Mouse (Mus musculus): Measurements from ENCODE around the gene Tmod3.
"Not testable (repeated sequence)": the region's sequence is repeated elsewhere in the genome, so short reads cannot be mapped to it uniquely, and the experiment has no call there.

Gene Tmod3

DNA sequence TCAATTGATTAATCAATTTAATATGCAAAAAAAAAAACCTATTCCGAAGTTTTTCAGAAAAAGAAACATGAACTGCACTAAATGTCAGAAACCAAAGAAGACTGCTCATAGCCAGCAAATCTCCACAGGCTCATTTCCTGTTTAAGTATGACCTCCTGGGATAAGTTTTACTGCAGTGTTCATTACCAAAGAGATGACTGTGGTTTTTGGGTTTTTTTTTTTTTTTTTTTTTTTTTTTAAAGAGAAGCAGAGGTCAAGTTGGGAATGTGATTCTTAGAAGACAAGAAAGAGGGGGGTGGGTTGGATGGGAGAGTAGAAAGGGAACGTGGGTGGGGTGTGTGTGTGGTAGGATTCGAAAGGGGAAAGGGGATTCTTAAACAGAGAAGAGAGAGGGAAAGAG is 1.1 kb downstream of the Tmod3 start:
- no peak for DNase-seq (ENCODE audit: low spot score in 2 of 2)

DNA sequence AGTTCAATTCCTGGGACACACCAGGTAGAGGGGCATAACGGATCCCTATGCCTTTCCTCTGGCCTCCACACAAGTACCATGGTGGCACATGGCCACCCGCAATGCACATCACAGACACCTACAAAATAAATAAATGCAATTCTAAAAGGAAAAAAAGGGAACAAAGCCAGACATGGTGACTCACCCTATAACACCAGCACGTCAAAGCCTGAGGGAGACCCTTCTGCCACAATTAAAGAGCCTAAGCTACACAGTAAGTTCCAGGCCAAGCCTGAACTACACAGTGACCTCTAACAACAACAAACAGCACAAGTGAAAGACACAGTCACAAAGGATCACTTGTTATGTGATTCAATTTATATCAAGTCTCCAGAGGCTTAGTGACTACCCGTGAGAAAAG is 5.7 kb downstream of the Tmod3 start:
- DNase-seq (ENCODE audit: low spot score in 2 of 2), result no peak

DNA sequence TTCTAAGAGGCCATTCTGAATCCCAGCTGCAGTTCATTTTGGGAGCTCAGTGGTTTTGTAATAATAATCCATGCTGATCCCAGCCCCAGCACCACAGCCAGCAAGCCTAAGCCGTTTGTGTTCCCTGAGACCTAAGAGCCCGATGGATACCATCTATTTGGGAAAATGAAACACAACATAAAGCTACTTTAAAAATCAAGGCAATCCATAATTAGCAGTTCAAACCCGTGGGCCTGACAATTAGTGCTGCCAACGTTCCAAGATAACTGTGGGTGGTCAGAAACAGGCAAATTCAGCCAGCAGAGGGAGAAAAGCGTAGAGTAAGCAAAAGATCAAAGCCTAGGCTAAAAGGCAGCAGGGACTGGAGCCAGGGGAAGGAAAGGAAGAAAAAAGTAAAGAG is 8.1 kb downstream of the Tmod3 start:
- DNase-seq (ENCODE audit: low spot score in 2 of 2), result no peak

DNA sequence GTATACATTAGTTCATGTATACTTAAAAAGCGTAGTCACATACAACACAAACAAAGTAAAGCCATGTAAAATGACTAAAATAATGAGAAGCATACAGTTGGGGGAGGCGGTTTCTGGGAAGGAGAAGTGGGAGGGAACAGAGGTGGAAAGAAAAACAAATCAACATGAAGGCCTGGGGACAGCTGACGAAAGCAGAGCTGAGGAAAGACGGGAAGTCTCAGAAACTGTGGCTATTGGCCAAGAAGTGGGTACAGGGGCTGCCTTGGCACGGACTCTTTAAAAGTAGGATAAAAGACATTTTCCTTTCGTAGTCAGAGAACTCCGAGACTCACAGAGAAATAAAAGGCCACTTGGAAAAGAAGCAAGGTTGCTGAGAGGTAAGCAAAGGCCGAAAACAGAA is 10.4 kb downstream of the Tmod3 start:
- DNase-seq (ENCODE audit: low spot score in 2 of 2), result no peak

DNA sequence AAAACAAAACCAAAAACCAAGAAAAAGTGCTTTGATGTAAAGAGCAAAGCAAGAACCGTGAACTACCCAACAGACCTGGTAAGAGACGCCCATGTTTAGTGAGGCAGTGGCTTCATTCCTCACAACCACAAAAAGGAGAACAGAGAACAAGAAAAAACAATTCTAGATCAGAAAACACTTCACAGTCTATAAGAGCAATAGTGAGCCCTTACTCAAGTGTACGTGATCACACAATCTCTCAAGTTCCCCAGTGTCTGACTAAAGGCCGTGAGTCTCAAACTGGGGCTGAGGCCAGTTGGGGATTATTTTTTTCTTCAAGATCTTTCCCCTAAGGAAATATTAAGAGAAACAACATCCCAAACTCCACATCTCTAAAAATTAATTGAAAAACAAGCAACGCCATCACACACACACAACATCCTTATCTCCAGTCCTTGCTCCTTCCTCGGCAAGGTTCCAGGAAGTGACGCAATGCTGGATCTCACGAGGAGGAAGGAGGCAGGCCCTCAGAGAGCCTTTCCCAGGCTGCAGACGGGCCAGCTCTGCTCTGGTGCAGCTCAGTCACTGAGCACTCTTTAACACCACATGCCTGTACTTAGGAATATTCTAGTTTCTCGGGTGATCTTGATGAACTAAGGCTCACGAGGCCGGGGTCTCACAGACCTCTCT is 12.4 kb downstream of the Tmod3 start:
- DNase-seq (ENCODE audit: low spot score in 2 of 2), result no peak

DNA sequence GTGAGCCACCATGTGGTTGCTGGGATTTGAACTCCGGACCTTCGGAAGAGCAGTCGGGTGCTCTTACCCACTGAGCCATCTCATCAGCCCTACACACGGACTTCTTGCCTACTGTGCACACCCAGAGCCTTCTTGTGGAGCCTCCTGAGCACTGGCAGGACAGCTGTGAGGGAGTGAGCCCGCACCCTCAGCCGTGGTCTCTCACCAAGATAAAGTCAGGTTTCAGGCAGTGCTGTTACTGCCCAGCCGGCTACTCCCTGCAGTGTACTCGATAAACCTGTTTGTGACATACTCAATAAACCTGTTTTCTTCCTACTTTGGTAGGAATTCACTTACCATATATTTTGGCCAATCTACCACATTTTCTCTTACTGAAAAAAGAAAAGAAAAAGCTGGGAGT is 13.9 kb downstream of the Tmod3 start:
- no peak for DNase-seq (ENCODE audit: low spot score in 2 of 2)

DNA sequence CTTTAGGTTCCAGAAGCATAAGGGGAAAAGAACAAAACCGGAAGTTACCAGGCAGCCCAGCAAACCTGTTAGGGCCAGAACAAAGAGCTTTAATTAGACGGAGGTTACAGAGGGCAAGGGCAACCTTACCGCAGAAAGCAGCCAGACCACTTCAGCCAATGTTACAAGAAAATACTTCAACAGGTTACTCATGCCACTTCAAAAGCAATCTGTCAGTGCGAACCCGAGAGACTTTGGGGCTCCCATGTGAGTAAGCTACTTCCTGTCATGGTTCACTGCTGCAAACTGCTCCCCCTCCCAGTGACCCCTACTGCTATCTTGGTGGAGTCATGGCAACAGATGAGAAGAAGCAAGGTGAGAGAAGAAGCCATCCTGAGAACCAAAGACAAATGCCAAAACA is 18.0 kb downstream of the Tmod3 start:
- no peak for DNase-seq (ENCODE audit: low spot score in 2 of 2)

DNA sequence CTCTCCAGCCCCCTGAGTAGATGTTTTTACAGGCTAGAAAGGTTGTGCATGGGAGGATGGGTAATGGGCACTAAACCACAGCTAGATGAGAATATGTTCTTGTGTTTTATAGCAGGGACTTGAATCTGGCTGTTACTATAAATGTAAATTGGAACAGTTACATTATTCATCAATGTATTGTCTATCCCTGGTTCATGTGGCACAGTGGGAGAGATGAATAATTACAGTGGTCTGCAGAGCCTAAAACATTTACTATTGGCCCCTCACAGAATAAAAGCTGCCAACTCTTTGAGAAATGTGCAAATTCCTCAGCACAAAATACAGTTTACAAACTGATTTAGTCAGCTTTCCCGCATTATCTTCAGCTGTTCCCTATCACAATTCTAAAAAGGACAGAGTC is 23.0 kb downstream of the Tmod3 start:
- no peak for DNase-seq (ENCODE audit: low spot score in 2 of 2)

DNA sequence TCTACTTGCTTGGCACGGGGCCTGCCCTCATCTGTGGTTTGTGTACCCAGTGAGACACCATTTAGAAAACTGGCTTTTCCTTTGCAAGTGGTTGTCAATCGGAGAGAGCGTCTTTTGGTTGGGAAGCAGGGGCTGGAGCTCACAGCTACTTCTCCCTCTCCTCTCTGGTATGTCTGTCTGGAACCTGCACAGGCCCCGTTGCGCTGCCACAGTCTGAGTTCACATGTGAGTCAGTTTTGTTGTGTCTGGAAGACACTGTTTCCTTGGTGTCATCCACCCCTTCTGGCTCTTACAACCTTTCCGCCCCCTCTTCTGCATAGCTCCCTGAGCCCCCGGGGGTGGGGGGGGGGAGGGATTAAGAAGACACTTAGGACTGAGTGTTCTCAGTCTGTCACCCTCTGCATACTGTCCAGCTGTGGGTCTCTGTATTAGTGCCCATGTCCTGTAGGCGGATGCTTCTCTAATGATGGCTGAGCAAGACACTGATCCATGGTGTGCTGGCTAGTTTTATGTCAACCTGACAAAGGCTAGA is 25.0 kb downstream of the Tmod3 start:
- DNase-seq (ENCODE audit: low spot score in 2 of 2), result no peak

DNA sequence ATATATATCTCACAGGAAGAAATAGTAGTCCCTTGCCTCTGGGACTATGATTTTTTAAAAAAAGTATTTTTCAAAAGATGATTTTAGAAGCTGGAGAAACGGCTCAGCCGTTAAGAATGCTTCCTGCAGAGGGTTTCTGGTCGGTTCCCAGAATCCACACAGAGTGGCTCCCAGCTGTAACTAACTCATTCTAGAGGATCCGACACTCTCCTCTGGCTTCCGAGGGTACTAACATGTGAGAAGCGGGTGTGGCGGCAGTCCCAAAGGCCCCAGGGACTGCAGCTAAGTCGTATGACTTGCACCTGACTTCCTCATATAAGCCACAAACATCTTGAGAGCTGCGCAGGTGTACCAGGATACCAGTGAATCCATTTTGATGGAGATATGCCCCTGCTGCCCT is 26.5 kb downstream of the Tmod3 start:
- DNase-seq (ENCODE audit: low spot score in 2 of 2), result not testable (repeated sequence)

DNA sequence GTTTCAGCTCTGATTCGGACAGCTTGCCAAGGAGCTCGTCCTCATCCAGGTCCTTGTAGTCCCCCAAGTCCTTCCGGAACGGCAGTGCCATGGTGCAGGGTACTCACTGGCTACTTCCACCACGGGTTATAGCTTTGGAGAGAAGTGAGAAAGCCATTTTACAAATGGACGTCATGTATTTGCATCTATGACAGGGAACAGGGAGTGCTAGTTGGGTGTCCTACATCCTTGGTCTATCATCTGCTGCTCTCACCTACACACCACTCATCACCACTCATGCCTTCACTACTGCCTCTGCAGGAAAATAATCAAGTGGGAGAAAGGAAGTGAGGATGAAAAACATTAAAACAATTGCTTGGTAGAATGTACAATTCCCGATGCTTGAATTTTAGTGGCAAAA is 27.0 kb downstream of the Tmod3 start:
- DNase-seq (ENCODE audit: low spot score in 2 of 2), result no peak

DNA sequence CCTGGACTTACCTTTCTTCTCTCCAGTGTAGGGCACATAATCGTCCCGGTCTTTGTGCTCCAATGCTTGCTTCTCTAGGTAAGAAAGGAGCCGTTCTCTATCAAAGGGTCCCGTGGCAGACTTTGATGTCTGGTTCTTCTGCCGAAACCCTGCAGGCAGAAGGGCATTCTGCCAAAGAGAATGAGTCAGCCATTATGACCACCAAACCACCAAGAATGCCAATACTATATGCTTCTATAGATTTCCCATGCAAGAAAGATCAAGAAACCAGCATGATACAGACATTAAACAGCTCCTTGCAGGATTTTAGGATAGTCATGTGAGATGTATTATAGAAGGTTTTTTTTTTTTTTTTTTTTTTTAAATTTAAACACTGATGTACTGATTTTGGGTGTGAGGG is 30.1 kb downstream of the Tmod3 start:
- DNase-seq (ENCODE audit: low spot score in 2 of 2), result no peak

DNA sequence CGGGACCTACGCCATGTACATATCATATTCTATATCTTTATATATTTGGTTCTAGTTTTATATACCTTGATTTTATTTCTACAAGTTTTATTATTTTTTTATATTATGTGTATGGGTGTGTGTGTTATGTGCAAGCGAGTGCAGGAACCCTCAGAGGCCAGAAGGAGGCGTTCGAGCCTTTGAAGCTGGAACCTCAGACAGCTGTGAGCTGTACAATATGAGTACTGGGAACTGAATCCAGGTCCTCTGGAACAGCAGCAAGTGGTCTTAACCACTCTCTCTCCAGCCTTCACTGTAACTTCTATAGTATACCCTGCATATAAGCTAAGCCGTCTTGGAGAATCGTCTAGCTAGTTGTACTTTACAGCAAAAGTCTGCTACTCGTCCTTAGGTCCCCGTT is 31.4 kb downstream of the Tmod3 start:
- DNase-seq (ENCODE audit: low spot score in 2 of 2), result no peak

DNA sequence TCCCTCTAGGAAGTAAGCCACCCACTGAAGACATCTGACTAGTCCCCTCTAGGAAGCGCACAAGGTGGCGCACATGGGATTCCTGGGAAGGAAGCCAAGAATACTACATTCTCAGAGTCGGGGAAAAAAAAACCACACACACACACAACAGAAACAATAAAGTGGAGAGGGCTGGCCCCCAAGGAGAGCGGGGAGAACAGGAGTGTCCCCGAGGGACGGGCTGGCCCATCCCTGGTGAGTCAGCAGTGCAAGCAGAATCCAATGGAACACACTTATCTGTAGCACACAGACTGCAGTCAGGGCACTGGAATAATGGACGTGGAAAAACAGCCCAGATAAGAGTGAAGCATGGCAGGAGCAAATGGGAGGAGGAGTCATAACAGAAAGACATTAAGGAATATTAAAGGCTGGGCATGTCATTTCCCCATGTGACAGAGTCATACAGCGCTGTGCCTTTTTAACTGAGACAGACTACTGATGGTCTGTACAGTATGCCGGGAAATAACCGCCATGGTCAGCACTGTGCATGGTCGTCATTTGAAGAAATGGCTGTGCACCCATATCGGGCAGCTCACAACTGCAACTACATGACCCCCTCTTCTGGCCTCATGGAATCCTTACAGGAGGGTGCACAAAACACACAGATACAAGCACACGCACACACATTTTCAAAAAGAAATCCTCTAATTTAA is 31.9 kb downstream of the Tmod3 start:
- no peak for DNase-seq (ENCODE audit: low spot score in 2 of 2)

DNA sequence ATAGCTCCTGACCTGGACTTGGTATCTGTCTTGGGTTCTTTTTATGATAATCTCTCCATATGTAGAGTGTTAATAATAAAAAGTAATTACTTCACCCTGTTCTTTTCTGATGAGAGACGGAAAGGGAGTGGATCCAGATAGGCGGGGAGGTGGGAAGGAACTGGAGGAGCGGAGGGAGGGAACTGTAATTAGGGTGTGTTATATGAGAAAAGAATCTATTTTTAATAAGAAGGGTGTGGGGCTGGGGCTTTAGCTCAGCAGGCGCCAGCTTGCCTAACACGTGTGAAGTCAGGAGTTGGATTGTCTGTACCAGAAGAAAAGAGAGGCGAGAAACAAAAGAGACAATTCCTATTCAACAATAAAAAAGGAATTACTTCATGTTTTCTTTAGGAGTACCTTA is 35.8 kb downstream of the Tmod3 start:
- DNase-seq (ENCODE audit: low spot score in 2 of 2), result no peak

DNA sequence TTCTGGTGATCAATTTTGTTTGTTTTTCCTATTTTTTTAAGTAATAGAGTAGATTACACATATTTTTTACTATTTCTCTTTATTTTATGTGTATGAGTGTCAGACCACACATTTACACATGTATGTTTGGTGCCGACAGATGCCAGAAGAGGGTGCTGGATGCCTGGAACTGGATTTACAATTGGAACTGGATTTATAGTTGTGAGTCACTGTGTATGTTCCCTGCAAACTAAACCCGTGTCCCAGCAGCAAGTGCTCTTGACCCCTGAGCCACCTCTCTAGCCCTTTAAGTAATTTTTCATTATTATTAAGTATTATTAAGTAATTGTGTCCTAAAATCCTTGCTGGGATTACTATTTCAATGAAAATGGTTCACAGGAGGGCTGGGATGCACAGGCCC is 37.2 kb downstream of the Tmod3 start:
- no peak for DNase-seq (ENCODE audit: low spot score in 2 of 2)

DNA sequence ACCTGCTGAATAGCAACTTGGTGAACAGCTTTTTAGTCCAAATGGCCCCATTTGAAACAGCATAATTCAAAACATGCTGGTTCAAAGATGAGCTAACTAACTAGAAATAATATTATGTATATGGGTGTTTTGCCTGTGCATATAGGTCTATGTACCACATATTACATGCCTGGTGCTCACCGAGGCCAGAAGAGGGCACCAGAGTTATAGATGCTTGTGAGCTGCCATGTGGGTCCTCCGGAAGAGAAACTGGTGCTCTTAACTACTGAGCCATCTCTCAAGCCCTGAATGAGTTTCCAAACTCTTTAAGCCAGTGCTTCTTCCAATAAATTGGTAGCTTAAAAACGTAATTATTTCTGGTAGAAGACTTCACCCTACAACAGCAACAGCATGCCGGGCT is 37.7 kb downstream of the Tmod3 start:
- no peak for DNase-seq (ENCODE audit: low spot score in 2 of 2)

DNA sequence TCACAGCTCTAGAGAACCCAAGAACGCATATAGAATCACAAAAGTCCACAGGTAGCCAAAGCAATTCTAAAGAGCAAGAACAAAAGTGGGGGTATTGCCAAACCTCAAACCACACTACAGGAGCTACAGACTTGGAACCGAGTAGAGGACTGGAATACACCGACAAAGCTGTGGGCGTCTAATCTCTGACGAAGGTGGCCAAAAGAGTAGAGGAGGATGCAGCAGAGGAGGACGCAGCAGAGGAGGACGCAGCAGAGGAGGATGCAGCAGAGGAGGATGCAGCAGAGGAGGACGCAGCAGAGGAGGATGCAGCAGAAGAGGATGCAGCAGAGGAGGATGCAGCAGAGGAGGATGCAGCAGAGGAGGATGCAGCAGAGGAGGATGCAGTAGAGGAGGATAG is 38.5 kb downstream of the Tmod3 start:
- DNase-seq (ENCODE audit: low spot score in 2 of 2), result no peak

DNA sequence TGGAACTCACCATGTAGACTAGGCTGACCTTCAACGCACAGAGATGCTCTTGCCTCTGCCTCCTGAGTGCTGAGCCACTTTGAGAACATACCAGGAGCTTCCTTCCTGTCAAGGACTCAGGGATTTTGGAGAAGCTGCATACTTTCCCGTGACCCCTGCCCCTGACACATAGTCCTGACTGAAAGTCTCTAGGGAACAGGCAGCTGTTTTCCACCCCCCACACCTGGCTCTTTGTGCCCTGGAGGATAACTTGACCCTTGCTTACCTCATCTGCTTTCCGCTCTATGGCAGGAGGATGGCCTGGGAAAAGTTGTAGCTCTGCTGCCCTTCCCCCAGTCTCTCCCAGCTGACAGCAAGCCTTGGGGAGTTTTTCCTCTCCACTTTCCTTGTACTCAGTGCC is 41.7 kb downstream of the Tmod3 start:
- no peak for DNase-seq (ENCODE audit: low spot score in 2 of 2)

DNA sequence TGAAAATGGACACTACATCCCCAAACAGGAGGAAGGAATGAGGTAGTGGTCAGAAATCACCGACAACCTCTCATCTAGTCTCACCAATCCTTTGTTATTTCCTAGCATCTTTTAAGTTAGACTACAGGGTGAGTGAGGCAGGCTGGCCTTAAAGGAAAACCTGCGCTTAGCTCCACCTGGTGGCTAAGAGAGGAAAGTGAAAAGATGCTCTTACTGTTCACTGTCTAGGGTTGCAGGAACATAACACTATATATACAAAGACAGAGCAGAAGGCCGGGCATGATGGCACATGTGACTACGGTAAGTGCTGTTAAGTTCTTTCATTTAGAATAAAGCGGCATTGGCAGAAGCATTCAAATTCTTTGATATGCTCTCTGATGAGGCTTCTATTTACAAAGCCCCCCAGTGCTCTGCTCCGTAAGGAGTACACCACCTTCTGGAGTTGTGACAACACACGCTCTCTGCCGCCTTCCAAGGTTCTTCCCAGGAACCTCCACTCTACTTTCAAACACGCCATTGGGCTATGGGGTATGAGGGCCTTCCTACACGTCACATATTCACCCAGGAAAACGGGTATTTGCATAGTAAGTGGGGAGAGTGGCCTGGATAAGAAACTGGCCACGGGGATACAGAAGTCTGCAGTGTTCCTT is 43.9 kb downstream of the Tmod3 start:
- peak in 1 of 2 experiments; percentile 35 for DNase-seq (ENCODE audit: low spot score in 2 of 2)

DNA sequence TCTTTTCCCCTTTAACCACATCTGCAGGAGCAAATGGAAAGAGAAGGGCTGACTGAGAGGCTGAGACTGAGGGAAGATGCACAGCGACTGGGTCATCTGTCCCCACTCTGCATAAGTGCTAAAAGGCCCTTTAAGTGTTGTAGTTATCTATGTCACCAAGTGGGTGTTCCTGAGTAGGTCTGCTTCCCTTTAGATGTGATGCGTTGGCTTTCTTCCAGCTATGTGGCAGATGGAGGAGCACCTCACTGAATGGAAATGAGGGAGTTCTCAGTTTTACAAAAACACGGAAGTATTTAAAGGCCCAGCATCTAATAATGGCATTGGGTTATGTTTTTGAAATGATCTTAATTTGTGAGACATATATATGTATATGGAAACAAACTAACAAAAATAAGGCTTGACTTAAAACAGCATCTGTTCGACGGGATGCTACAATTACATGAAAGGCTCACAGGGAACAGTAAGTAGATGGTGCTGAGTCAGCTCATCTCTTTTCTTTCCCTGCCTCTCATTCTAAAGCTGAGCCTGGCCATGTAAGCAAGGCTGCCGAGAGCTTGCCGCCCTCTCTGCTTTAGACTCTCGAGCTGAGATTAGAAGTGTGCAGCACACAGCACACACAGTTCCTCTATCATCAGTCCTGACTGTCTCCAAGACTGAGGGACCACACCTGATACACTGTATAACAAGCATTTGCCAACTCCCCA is 48.1 kb downstream of the Tmod3 start:
- no peak for DNase-seq (ENCODE audit: low spot score in 2 of 2)

DNA sequence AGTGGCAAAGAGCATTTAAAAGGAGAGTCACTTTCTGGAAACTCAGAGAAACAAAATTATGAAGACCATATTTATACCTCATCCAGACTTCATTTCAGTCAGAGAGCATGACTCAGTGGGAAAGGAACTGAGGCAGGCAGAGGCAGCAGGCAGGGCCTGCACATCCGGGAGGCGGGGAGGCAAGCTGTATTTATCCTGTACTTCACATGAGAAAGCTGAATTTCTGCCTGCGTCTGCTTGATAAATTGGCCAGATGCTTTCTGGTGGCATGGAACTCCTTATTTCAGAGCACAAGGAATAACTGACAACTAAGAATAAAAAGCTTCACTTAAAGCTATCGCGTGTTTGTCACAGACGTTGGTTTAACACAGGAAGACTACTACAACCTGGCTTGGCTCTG is 55.1 kb downstream of the Tmod3 start:
- no peak for DNase-seq (ENCODE audit: low spot score in 2 of 2)

DNA sequence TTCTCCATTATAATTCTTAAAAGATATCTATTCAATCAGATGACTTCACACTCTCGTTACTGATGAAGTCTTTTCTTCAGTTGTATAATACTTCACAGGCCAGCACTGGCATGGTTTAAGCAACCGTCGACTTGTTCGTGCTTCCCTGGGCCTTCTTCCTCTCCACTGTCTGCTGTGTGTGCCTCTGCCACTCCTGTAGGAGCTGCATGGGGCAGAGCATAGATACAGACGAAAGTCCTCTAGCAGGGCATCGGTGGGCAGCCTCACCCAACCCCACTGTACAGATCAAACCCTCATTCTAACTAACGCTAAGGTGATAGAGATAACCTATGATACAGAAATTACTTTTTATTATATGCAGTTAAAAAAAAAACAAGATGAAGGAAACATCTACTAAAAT is 60.9 kb downstream of the Tmod3 start:
- no peak for DNase-seq (ENCODE audit: low spot score in 2 of 2)

Data from frontal cortex, postnatal 25 days (tissue).